Mouse (Mus musculus): ENCODE measurements around the gene Cops9.

DNA sequence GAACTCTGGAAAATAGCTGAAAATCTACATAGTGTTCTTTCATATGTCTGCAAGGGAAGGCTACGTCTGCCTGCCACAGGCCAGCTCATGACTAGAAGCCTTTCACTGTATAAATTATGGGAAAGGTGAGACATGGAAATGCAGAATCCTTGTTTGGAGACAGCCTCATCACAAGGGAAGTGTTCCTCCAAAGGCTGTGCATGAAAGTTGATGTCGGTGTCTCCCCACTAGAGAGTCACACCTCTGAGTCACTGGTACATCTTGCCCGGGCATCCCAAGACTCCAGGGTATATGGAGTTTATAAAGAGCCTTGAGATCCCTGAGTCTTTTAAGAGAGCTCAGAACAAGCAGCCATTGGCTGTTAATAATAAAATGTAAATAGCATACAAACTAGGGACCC is 11.4 kb upstream of the Cops9 start:
- TF ChIP-seq CTCF (IDR thresholded peaks at IDR 0.05; ENCODE audit: low read depth, low read length) (no peak), GATA1 (IDR thresholded peaks at IDR 0.05; ENCODE audit: borderline replicate concordance, low read length) (no peak)

All from G1E (cell line).